Mouse (Mus musculus): ENCODE results near the gene Trim66.

Gene Trim66

DNA sequence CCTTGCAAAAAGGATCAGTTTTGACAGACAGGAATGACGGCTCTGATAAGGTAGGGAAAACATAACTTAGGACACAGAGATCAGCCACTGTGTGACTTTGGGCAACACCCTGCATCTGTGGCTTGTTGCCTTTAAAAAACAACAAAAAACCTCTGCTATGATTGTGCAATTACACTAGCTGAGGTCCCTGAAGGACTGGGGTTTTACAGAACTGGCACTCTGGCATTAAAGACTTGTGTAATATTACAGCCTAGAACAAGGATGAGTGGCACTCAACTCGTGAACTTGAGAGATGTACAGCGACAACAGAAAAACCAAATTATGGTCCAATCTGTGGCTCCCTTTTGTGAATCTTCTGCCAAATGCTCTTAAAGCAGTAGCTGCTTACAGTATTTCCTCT lies 16.8 kb upstream of the Trim66 start:
- in situ Hi-C loops (cut with MboI; ENCODE audit: low pct_unique_long_range_greater_than_20kb in 1 of 2, low sequenced_read_pairs in 2 of 2, unreplicated experiment in 1 of 2), result loop anchor here in 1 of 2 experiments (10.0 kb wide), 1 partner anchor 170 kb away; no protein-coding TSS in a partner anchor

DNA sequence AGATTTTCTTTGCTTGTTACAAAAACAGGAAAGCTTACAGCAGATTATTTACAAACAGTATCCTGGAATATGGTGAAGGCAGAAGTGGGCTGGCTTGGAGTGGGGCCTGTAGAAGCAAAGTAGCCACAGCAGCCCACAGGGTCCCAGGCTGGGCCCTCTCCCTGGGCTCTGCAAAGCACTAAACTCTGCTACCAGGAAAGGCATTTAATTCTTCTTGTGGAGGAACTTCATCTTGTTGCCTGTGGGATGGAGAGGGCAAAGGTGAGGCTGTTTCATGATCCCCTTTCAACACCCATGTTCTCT lies 16.5 kb upstream of the Trim66 start:
- in situ Hi-C loops (cut with MboI; ENCODE audit: low pct_unique_long_range_greater_than_20kb in 1 of 2, low sequenced_read_pairs in 2 of 2, unreplicated experiment in 1 of 2), result loop anchor here in 1 of 2 experiments (10.0 kb wide), 1 partner anchor 170 kb away; no protein-coding TSS in a partner anchor

DNA sequence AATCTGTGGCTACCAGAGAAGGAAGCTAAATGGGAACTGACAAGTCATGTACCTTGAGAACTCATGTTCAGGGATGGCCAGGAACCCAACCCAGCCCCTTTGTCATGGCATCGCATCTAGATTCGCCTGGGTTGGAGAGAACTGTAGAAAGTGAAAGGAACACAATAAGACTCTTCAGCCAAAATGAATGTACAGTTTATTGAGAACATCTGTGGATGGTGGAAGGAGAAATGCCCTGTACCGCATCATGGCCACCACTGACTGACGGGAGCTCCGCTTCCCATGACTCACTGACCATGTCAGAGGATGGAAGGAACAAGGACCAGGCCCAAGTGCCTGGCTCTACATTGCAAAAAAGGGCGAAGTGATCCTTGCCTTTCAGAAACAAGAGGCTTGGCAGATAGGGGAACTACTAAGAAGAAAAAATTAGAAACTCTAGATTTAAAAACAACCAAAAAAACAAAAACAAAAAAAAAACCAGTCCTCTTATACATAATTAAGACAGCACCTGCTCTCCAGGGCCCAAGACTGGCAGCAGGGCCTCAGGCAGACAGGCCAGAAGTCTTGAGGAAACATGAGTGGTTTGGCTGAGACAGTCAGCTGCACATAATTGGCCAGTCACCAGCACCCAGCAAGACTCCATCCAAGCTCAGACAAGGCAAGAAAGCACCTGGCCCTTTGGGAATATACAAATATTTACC lies 16.0 kb upstream of the Trim66 start:
- in situ Hi-C loops (cut with MboI; ENCODE audit: low pct_unique_long_range_greater_than_20kb in 1 of 2, low sequenced_read_pairs in 2 of 2, unreplicated experiment in 1 of 2), result loop anchor here in 1 of 2 experiments (10.0 kb wide), 1 partner anchor 171 kb away; no protein-coding TSS in a partner anchor

DNA sequence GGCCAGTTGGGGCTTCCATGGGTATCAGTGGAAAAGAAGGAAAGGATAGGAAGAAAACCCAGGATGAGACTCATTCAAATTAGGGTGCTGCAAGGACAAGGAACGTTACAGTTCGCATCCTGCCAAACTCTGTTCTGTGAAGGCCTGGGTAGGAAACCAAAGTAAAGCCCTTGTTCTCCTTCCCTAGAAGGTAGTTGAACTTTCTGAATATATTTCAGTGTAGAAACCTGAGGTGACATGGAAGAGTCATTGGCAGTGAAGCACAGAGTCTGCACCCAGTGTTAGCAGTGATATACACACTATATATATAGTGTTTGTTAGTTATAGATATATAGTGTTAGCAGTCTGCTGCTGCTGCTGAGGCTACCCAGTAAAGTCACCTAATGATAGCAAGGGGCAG lies 15.4 kb upstream of the Trim66 start:
- in situ Hi-C loops (cut with MboI; ENCODE audit: low pct_unique_long_range_greater_than_20kb in 1 of 2, low sequenced_read_pairs in 2 of 2, unreplicated experiment in 1 of 2), result loop anchor here in 1 of 2 experiments (10.0 kb wide), 1 partner anchor 171 kb away; no protein-coding TSS in a partner anchor

DNA sequence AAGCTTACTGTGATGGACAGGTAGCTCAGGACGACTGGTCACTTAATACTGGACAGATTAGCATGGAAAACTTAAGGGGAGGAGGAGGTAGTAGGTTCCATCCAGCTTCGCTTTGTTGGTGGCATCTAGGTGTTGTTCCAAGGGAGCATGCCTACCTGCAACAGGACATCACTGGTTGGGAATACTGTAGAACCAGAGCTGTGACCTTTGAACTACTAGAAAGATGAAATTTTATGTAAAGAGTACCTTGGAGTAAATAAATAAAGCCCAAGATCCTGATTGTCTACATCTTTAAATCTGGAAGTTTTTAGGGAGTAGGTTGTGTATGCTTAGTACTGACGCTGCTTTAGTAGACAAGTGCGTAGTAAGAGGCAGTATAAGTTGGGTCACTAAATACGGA lies 14.2 kb upstream of the Trim66 start:
- in situ Hi-C loops (cut with MboI; ENCODE audit: low pct_unique_long_range_greater_than_20kb in 1 of 2, low sequenced_read_pairs in 2 of 2, unreplicated experiment in 1 of 2), result loop anchor here in 1 of 2 experiments (10.0 kb wide), 1 partner anchor 173 kb away; no protein-coding TSS in a partner anchor

DNA sequence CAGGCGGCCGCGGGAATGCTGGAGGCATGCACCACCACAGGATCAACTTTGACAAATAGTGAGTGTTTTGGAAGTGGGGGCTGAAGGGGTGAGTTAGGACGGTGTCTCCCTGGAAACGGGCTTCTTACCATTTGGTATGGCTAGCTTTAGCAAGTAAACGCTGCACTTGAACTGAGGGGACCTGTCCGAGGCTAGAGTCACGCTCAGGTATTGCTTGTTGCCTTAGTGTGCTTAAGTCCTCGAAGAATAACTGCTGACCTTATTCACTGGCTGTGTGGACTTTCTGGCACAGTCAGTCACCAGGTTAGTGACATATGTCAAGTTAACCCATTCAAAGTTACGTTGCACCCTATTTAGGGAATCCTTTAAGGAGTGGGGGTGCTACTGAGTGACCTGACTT lies 12.0 kb upstream of the Trim66 start:
- in situ Hi-C loops (cut with MboI; ENCODE audit: low pct_unique_long_range_greater_than_20kb in 1 of 2, low sequenced_read_pairs in 2 of 2, unreplicated experiment in 1 of 2), result loop anchor here in 1 of 2 experiments (10.0 kb wide), 1 partner anchor 175 kb away; no protein-coding TSS in a partner anchor

DNA sequence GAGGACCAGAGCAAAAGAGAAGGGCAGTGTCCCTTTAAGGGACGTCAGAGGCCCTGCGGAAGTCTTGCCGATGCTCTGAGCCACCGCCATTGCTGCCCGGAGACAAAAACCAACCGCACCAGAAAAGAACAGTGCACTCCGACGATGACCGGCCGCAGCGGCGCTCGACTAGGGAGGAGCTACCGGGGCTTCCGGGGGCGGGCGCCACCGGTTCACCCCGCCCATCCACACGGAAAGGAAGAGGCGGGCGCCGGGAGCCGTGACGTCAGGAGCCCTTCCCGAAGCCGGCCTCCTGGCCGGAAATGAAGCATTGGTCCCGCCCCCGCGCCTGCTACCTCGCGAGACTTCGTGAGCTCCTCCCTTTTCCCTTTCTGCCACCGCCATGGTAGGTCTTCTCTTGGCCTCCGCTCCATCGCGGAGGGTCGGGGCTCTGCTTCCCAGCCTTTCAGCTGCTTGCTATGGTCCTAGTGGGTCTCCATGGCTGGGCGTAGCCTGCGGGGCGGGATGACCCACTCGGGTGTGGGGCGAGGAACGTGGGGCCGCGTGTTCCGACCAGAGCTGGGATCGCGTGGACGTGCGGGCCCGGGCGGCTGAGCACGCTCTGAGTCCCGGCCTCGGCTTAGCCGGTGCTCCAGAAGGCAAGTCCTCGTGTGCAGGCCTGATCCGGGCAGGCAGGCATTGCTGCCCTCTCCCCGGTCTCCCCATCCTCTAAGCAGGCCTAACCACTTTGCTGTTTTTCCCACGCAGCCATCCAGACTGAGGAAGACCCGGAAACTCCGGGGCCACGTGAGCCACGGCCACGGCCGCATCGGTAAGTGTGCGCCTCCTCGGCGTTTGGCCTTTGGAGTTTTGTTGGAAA lies 11.1 kb upstream of the Trim66 start, which contains the start of gene Rpl27a:
Rpl27a (plus strand) TSS at position 310 of the 859 bp plus-strand sequence.
- in situ Hi-C loops (cut with MboI; ENCODE audit: low pct_unique_long_range_greater_than_20kb in 1 of 2, low sequenced_read_pairs in 2 of 2, unreplicated experiment in 1 of 2), result no loop called here

DNA sequence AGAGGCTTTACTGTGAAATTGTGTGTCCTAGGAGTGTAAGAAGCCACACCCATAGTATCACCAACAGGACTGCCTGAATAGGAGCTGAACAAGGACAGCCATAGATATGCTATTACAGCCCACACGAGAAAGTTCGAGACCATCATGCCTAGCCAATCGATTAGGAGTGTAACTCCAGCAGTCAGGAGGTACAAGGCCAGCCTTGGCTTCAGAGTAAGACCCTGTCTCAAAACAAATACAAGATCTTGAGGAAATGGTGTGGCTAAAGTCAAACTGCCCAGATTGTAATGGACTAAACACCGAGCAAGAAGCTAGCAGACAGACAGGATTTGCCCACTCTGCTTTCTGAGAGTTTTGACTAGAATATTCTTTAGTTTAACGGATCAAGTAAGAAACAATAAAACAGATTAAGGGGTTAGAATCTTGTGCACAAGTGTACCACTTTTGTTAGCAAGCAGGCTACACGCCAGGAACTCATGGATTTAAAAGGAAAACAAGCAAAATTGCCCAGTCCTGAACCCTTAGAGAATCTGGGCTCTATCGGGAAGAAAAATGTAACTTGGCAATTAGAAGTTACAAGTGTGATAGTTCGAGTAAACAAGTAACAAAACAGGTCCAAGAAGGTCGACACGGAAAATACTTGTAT lies 10.2 kb upstream of the Trim66 start:
- in situ Hi-C loops (cut with MboI; ENCODE audit: low pct_unique_long_range_greater_than_20kb in 1 of 2, low sequenced_read_pairs in 2 of 2, unreplicated experiment in 1 of 2), result no loop called here

DNA sequence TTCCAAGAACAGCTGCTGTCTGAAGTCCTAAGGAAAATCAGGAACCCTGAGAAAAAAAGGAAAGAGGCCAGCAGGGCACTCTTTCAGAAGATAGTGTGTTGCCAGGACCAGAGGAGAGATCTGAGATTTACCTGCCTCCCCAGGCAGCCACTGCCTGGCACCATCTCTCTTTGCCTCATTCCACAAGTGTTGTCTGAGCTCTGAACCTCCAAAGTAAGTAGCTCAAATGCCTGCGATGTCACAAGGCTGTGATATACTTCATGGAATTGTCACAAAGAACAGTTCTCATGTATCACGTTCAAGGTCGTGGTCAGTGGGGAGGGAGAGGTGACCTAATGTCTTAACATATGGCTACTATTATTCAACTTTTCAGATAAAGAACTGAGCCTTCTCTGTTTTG lies 8.6 kb upstream of the Trim66 start:
- in situ Hi-C loops (cut with MboI; ENCODE audit: low pct_unique_long_range_greater_than_20kb in 1 of 2, low sequenced_read_pairs in 2 of 2, unreplicated experiment in 1 of 2), result no loop called here

DNA sequence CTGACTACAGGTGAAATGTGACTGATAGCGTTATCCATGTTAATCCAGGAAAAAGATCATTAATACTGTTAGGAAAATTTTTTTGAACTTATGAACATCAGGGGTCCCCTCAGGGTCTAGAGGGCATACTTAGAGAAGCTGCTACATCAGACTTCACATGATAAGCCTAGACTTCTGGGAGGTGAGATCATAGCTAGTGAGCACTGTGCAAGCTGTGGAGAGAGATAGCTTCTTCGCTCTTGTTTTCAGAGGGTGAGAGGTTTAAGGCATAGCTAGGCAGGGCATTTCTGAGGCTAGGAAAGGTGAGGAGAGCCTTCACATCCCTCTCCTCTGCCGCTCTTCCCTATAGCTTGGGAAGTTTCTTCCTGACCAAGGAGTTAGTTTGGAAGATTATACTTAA lies 3.9 kb upstream of the Trim66 start:
- in situ Hi-C loops (cut with MboI; ENCODE audit: low pct_unique_long_range_greater_than_20kb in 1 of 2, low sequenced_read_pairs in 2 of 2, unreplicated experiment in 1 of 2), result no loop called here

DNA sequence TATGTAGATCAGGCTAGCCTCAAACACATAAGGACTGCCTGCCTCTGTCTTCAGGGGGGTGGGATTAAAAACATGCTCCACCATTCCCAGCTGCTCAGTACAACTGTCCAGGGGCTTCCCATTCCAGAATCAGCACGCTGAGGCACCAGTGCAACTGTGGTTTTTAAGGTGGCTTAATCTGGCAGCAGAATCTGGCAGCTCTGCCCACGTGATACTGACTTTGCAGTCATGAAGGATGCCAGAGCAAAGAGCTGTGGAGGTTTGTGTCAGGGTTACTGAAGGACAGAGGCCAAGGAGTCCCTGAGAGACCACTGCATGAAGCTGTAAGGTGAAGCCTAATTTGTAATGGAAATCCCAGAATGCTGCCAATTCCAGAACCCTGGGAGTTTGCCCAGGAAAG lies 2.9 kb upstream of the Trim66 start:
- in situ Hi-C loops (cut with MboI; ENCODE audit: low pct_unique_long_range_greater_than_20kb in 1 of 2, low sequenced_read_pairs in 2 of 2, unreplicated experiment in 1 of 2), result no loop called here

DNA sequence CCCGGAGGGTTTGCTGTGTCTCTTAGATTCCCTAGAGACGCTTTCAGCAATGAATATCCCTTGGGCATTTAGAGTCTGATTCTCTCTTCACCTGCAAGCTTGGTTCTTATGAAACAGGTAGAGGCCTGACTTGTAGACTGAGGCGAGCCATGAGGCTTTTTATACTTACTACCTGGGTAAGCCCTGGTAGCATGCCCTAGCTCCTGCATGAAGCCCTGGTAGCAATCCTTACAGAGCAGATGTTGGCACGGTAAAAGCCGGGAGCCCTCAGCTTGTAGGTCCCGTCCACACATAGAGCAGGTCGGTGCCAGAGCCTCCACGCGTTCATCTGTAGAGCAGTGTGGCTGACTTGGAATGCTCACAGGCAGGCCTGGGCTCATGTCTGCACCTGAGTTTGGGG lies 362 bp downstream of the Trim66 start:
- in situ Hi-C loops (cut with MboI; ENCODE audit: low pct_unique_long_range_greater_than_20kb in 1 of 2, low sequenced_read_pairs in 2 of 2, unreplicated experiment in 1 of 2), result no loop called here

DNA sequence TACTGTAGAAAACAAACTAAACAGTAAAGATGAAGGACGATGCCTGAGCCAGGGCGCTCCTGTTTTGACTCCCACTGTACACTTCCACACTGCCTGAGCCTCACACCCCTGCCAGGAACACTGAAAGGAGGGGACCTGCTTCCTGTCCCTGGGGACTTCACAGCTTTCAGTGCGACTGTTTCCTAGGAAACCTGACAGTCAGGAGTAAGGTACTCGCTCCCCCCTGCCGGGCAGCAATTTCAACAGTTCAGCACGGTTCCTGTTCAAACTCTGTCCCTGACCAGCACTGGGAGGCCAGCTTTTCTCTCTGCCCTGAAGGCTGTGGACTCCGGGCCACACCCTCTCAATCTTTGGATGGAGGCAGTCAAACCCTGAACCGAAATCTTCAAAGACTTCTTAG lies 815 bp downstream of the Trim66 start:
- in situ Hi-C loops (cut with MboI; ENCODE audit: low pct_unique_long_range_greater_than_20kb in 1 of 2, low sequenced_read_pairs in 2 of 2, unreplicated experiment in 1 of 2), result no loop called here

DNA sequence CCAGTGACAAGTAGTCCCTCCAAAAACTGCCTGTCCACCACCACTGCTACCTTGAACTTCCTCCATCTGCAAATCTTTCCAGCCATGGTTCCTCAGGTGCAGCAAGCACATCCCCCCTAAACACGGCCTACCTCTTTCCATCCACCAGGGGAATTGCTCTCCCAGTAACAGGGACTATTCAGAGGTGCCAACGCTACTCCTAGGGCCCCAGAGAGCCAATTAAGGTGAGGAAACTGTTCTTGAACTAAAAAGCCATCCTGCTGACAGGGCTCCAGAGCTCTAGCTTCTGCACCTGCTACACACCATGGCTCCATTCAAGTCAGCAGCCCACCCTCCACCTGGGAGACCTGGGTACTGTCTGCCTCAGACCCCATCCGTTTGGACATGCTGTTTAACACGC lies 10.4 kb downstream of the Trim66 start:
- in situ Hi-C loops (cut with MboI; ENCODE audit: low pct_unique_long_range_greater_than_20kb in 1 of 2, low sequenced_read_pairs in 2 of 2, unreplicated experiment in 1 of 2), result no loop called here

DNA sequence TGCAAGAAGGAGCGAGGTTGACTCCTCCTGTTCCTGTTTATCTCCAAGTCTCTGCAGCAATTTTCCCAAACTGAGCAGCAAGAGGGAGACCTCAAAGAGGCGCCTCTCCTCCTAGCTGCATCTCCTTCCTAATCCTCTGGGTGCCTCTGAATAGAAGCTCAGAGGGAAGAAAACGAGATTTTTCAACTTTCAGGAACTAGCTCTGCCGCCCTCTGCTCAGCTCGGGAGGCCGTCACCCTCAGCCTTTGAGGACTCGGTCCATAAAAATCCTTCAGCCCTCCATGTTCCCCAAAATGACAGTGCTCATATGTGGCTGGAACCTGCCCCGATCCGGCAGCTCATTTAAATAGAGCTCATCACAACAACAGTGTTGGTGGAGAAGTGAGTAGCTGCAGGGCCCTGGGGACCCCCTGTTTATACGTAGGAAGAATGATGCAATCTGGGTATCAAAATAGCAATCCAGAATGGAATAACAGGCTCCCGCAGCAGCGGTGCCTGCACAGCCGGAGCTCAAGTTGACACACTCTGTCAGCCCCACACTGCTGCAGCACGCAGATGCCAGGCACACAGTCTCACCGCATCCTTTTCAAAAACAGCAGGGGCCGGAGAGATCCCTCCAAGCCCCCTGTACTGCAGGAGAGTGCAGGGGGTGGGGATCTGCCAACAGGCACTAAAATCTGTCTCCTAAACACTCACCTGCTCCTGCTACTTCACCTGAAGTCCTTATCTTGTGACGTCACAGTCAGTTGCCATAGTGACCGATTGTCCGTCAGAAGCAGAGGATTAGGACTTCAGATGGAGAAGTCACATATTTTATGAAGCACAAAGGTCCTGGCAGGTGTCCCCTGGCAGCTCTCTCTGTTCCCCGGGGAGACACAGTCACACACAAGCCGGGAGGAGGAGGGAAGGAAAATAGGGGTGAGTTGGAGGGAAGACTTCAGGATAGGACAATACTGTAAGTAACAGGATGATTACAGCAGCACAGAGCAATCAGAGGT lies 14.3 kb downstream of the Trim66 start:
- in situ Hi-C loops (cut with MboI; ENCODE audit: low pct_unique_long_range_greater_than_20kb in 1 of 2, low sequenced_read_pairs in 2 of 2, unreplicated experiment in 1 of 2), result no loop called here

DNA sequence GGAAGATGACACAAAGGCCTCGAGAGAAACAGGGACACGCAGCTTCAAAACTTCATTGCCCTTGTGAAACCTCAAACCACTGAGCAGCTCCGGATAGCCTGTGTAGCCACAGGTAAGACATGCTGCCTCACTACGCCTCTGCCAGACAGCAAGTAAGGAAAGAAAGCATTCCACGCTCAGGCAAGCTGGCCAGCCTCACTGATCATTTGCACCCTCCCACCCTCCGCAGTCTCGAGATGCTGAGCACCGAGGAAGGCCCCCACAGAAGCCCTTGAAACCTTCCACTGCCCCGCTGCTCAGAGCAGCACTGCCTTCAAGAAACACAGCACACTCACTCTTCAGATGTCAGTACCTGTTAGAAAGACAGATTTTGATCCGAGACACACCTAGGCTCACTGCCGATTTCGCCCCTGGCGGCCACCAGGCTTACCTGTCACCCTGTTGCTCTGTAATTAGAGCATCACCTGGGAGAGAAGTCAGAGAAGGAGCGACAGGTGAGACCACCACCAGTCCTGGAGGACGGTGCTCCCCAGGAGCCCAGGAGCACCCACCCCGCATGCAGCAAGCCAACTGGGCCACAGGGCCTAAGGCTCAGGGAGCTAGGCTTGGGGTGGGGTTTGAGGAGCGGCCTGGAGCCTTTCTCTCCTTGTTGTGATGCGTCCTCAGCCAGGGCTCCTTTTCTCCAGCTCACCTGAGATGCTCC lies 15.2 kb downstream of the Trim66 start:
- in situ Hi-C loops (cut with MboI; ENCODE audit: low pct_unique_long_range_greater_than_20kb in 1 of 2, low sequenced_read_pairs in 2 of 2, unreplicated experiment in 1 of 2), result no loop called here

DNA sequence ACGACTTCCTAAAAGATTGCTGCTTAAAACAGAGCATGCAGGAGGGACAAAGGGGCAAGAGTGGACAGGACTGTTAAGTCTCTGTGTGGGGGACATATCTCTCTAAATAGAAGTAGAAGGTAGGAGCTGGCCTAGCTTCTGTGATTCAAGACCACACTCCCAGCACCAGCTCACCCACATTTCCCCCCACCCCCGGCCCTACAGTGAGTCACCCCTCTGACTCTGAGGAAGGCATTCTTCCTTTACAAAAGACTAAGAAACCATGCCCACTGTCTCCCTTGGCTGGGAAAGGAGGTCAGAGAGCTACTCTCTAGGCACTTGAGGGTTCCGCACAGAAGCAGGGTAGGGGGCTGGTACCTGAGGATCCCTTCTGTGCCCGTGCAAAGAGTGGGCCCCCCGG lies 23.7 kb downstream of the Trim66 start:
- in situ Hi-C loops (cut with MboI; ENCODE audit: low pct_unique_long_range_greater_than_20kb in 1 of 2, low sequenced_read_pairs in 2 of 2, unreplicated experiment in 1 of 2), result no loop called here

Data from mouse embryonic stem cell (cell line).